Mouse (Mus musculus) neutrophil, adult 5-6 weeks (primary cell): ENCODE measurements around the gene Gm20388. TPM values are rescaled to one million over a fixed set of nuclear protein-coding genes. Genes with fewer than 3 reads are reported as not detected.

ENCODE experiments used
- ATAC-seq: fragments of 151-379, 151-347 bp; 2 replicates; pipeline ENCODE4 v1.8.0; 2017; ENCODE audit warnings: mild to moderate bottlenecking, moderate TSS enrichment; ENCODE audit not compliant: insufficient number of reproducible peaks, poor library complexity, low FRiP score, severe bottlenecking; ENCODE audit errors: extremely low read depth
- total RNA-seq: library from RNA; stranded (forward); fragments of 200-1000 nt; gene quantifications from 2 replicates; pipeline ENCODE4 v1.2.3, GENCODE M21; 2017

Gene Gm20388
- total RNA-seq, 1 experiment from 2014 or later: 10.8 TPM

DNA sequence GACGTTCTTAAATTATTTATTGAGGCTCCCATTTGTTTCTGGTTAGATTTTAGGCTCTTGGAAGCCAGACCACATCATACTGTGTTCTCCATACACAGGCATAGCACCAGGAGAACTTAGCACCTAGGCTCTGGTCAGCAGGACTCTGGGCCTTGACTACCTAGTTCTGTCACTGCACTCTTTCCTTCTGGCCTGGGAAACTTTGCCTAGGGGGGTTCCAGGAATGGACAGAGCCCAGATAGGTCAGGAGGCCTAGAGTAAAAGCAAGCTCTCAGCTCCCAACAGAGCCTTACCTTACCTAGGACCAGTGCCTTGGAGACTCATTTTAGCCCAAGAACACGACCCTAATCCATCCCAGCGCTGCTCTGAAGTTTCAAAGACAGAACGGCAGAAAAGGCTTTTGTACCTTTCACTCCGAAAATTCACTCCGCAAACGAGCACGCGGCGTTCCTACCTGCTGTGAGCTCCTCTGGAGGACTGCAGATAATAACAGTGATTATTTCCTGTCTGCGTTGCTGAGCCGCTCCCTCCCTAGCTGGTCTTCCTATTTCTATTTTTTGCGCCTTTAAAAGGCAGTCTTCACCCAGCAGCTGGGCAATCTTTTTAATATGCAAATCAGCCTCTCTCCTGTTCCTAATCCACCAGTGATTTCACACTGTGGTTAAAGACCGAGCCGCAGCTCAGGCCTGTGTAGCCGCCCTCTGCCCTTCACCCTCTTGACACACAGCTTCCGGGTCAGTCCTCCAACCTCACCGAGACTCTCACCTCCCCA is 3843.1 kb downstream of the Gm20388 start:
- no peak for ATAC-seq

DNA sequence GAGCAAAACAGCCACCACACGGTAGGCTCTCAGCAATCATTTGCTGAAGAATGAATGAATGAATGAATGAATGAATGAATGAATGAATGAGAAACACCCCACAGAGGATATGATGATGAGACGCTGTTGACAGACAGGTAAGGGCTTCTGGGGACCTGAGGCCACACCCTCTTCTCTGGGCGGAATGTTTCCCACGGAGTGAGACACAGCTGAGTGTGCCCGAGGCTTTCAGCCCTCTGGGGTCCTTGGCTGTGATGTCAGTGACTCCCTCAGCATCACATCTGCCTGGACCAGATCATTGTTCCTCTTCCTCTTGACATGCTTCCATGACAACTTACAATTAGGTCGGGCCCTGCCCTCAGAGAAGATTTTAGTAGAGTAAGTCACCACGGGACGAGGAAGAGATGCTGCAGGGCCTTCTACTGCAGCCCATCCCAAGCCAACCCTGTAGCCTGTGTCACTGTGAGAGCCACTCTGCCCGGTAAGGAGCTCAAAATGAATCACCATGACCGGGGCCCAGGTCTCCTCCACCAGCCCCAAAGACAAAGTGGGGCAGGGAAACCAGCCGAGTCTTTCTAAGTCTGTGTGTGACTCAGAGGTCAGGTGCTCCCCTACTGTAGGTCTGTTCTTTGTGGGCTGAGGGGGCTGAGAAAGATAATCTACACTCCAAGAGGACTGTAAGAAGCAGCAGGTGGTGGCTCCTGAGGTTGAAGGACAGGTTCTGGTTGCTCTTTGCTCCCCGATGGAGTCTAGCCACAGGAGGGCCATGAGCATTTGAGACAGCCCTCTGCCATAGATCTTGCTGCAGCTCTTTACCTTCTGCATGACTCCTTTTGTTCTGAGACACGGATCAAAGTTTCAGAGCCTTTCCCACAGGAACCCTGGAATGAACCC is 3844.1 kb downstream of the Gm20388 start:
- no peak for ATAC-seq

DNA sequence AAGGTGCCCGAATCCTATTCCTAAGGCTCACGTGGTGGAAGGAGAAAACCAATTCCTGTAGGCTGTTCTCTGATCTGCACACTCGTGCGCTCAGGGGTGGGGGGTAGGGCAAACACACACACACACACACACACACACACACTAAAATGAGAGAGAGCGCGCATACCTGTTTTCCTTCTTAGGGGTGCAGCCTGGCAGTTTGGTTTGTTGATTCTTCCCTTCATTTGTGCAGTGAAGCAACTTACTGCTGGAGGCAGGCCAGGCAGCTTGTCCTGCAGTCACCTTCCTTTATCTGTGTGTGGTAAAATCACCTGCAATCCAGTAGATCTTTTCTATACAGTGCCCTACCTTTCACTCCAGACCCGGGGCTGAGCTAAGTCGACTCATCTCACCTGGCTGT is 3846.3 kb downstream of the Gm20388 start:
- ATAC-seq: no peak

DNA sequence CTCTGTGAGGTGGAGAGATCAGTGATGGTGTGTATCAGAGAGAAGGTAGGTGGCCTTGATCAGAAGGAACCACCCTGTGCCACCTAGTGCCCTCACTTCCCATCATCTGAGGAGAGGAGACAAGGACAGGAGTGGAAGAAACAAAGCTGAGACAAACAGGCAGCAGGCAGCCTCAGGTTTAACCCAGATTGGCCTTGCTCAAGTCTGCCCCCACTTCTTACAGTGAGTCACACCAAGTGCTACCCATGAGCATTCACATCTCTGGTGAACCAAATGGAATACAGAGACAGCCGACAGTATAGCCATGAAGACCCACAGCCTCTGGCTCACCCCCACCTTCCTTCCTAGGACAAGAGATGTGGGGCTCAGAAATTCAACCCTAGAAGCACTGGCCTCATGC is 3848.3 kb downstream of the Gm20388 start:
- ATAC-seq: no peak

DNA sequence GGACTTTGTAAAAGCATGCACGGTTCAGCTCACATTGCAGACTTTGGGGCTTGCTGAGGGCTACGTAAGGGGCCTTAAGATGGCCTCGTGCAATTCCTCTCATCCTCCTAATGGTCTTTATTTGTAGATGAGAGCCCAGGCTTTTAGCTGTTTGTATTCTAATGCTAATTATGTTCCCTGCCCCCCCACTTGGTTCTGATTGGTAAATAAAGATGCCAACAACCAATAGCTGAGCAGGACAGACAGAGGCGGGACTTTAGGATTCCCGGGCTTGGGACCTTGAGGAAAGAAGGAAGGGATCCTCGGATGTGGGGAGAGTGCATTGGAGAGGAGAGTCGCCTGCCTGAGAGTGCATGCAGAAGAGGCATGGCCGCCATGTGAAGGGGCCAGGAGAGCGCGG is 3849.3 kb downstream of the Gm20388 start:
- no peak for ATAC-seq

DNA sequence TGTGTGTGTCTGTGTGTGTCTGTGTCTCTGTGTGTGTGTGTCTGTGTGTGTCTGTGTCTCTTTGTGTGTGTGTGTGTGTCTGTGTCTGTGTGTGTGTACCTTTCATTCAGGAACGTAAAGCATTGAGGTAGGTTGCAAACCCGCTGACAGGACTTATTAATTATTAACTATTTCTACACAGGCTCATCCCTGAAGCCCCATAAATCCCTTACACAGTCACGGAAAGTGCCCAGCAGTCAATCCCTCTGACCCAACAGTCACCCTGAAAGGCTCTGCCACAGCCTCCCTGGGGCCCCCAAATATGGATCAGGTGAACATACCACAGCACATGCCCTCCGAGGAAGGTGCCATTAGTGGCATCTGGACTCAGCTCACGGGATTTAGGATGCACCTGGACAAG is 3849.9 kb downstream of the Gm20388 start:
- ATAC-seq: no peak

DNA sequence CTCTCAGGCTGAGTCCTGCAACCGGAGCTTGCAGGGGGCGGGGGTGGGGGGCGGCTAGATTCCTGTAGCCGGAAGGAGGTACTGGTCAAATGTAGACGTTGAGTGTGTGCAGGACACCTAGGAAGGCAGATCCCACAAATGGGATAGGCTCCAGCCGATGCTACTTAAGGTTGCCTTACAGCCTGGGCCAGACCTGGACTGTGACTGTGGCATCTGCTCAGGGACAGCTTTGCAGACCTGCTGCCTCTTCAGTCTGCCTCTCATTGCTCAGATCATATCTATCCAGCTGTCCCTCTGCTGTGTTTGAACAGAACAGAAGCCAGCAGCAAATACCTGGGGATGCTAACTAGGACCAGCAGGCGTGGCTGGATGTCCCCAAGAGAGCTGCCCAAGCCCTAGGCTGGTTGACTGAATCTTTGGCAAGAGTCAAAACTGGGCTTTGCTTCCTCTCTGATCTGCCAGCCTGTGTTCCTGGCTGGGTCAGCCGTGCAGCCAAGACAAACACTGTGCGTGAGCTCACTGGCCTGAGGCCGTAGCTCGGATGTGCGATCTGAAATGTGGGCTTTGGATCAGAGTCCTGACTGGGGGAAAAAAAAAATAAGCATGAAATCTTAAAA is 3850.7 kb downstream of the Gm20388 start:
- ATAC-seq: no peak

DNA sequence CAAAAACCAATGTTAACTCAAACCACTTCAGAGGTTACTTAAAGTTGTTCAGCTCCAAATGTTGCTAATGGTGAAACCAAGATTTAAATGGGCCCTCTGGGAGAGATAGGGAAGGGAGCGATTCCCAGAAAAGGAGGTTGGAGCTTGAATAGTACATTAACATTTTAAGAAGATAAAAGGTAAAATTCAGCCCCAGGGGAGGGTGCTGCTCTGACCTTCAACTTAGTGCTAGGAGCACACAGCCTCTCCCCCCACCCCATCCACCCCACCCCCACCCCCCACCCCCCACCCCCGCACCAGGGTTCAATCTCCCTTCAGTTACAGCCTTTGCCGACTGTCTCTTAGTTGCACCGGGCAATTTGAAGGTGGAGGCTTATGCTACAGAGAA is 3851.2 kb downstream of the Gm20388 start:
- ATAC-seq: no peak

DNA sequence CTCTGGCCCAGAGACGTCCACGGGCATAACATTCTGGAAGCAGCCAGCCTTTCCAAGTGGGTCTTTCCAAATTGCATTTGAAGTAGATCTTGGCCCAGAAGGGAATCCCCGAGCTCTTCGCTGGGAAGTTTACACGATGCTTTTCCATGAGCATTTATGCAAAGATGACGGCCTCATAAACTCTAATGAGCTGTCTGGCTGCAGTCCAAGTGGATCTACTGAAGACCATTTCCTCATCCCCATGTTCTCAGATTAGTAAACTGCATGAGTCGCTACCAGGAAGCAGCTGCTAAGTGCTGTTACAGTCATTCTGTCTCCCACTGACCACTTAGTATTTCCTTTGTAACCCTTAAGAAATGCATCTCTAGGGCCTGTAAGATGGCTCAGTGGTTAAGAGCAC is 3852.7 kb downstream of the Gm20388 start:
- no peak for ATAC-seq

DNA sequence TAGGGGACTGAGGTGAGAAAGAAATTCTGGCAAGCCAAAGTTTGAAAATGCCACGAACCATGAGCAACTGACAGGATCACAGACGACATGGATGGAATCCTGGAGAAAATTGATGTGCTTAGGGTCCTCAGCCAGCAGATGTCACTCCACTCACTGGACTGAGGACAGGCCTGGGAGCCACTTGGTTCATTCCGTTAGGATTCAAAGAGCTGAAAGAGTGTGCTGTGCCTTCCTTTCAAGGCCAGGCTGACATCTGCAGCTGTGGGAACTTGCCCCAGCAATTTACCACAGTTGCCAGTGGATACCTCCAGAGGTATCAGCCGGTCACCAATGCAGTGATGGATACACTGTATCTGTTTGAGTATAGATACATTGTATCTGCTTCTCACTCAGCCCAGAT is 3854.0 kb downstream of the Gm20388 start:
- ATAC-seq: no peak

DNA sequence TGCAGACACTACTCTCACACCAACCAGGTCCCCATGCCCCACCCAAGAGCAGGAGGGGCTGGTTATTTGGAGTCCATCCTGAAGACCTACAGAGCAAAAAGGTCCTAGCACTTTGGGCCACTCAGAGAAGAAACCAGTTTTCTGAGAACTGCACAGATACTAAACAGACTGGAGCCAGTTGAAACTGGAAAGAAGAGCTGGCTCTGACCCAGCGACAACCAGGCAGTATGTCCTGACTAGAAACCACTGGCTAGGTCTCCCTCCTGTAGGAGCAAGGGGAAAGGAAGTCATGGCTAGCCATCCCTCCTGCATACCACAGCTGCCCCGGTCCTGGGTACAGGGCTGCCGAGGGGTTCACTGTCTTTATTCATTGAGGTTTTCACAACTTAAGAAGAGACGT is 3855.9 kb downstream of the Gm20388 start:
- ATAC-seq: no peak

DNA sequence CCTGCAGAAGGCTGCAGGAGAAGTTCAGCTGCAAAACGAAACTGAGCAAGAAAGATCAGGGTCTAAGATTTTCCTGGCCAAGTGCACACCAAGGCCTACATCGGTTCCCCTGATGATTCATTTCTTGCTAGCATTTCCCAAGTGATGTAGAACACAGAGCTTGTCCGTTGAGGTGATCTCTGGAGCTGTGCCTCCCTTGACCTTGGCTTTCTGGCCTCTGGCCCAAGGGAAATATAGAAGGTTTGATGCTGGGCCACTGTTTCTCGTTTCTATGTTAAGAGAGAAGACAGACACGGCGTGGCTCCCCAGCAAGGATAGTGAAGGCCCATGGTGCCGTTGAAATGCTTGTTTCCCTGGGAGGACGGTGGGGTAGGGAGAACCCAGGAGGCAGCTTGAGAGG is 3857.2 kb downstream of the Gm20388 start:
- no peak for ATAC-seq

DNA sequence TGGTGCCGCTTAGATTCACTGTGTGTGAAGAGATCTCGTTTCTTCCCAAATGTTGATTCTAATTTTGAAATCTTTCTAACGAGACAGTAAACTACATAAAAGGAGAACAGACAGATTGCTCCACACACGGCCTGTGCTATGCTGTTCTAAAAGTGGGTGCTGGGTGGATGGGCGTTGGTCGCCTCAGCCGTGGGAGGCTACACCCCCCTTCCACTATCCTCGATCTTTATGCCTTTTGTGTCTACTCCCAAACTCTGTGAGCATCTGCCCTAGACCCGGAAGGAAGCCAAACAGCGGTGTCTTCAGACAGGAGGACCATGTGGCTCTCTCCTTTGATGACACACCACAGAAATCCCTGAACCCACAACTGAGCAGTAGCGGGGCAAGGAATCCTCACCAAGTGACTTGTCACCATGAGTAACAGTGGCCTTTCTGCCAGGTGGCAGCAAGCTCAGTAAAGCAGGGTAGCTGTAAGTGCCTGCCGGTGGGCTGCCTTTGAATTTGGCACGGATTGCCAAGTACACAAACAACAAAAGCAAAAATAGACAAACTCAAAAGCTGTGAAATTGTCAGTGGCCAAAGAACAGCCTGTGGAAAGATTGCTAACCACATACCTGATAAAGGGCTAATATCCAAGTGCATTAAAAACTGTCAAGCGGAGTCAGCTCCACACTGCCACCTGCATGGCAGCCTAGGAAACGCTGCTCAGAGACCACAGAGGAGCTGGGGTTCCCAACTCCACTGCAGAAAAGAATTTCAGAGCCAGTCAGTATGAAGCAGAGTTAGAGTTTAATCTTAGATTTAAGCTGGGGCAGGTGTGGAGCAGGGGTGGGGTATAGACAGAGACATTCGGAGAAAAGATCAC is 3858.1 kb downstream of the Gm20388 start:
- ATAC-seq: no peak

DNA sequence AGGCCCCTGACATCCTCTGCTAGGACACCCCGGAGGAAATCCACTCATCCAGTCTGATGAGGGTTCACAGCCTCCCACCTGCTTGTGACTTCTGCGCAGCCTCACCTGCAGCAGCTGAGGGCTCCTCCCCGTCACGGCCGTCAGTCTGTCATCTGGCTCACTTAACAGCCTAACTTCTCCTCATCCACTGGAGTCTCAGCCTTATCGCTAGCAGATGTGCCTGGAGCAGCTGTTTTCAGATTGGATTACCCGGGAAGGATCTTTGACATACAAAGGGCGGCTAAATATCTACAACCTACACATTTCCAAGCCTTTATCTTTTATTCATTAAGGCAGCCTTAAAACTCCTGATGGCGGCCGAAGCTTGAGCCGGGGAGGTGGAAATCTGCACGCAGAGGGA is 3862.8 kb downstream of the Gm20388 start:
- no peak for ATAC-seq

DNA sequence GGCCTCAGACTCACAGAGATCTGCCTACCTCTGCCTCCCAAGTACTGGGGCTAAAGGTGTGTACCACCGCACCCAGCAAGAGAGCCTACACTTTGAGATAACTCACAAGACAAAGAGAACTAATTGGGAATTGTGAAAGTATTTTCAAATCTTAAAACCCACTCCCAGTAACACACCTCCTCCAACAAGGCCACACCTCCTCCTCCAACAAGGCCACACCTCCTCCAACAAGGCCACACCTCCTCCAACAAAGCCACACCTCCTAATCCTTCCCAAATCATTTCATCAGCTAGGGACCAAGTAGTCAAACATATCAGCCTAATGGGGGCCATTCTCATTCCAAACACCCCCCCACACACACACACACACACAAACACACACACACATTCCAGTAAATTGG is 3863.8 kb downstream of the Gm20388 start:
- ATAC-seq: no peak

DNA sequence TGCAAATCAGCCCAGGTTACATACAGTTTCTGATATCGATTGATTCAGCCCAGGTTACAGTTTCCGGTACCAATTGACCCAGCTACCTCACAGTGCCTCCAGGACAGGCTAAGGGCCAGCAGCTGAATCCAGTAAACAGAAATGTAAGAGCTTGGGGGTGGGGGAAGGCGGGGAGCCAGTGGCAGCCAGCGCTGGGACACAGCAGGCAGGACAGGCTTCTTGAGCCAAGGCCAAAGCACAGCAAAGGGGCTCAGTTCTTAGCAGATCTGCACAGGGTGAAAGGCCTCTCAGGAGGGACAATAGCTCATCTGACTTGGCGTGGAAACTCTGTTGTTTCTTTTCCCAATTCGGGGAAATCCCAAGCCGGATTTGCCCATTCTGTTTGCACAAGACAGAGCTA is 3866.7 kb downstream of the Gm20388 start:
- no peak for ATAC-seq

DNA sequence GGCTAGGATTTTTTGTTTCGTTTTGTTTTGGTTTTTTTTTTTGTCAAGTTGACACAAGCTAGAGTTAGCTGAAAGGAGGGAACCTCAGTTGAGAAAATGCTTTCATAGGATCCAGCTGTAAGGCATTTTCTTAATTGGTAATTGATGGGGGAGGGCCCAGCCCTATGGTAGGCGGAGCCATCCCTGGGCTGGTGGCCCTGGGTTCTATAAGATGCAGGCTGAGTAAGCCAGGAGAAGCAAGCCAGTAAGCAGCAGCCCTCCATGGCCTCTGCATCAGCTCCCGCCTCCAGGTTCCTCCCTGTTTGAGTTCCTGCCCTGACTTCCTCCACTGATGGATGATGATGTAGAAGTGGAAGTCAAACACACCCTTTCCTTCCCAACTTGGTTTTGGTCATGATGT is 3869.8 kb downstream of the Gm20388 start:
- ATAC-seq: no peak

DNA sequence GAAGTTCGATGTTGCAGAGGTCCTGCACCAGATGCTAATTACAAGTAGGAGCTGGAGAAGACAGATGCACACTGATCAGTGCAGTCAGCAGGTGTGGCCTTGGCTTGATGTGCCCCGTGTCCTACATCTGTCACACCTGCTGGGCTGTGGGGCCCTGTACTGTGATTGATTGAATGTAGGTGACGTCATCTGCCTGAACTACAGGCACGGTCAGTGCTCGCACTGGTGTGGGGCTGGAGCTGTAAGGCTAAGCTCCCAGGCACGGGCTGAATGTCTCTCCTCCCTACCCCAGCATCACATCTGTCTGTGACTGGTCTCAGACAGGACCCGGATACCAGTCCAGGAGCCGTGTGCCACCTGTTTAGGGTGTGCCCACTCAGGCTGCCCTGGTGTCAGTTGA is 3870.6 kb downstream of the Gm20388 start:
- no peak for ATAC-seq
